Mouse (Mus musculus) adrenal gland, adult 18-20 months (tissue): ENCODE measurements at regions not wholly inside any gene's neighbourhood (a gene's known extent, or its start where the extent isn't known, plus 50 kb on each side); places are given as distances from the start of the nearest gene placed in this dataset.

Source experiments
- DNase-seq, 2 experiments: peaks; one replicate each; pipeline ENCODE4 v3.0.0; 2021 to 2022; ENCODE audit warnings: low spot score in 2 of 2

DNA sequence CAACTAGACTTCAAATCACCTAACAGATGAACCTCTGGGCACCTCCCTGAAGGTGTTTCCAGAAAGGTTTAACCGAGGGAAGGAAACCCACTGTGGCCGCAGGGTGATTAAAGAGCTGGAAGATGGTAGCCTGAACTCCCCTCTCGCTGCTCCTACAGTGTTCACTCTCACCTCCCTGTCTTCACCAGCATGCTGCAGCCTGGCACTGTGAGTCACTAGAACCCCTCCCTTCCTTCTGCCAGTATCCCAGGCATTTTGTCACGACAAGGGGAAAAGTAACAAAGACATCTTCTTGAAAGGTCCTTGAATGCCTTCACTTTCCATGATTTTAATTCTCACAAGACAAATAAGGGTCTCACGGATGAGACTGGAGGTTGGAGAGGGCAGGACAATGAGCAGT is 471.1 kb downstream of the Nuf2 start:
- no peak for DNase-seq

- DNase-seq = no peak
These were observed 479.4 kb downstream of the Nuf2 start for GRCm38 (mm10) chr1:169051863-169052257.

- no peak for DNase-seq
These were observed 480.0 kb downstream of the Nuf2 start for GRCm38 (mm10) chr1:169051085-169051862.

DNA sequence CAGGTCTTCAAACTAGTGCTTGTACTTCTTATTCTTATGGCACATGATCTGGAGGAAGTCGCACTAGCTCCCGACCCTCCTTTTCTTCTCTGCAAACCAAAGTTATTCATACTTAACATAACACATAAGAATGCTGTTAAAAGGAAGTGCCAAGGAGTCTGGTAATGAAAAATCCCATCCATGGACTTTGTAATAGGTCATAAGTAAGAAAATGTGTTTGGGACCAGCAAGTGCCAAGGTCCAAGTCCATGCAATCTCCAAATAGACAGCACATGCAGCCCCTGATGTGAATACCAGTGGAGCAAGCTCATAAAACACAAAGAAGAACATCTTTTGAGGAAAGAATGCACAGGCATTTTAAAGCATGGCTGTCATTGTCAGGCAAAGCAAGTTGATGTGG is 481.4 kb downstream of the Nuf2 start:
- no peak for DNase-seq

- DNase-seq = peak in 1 of 2 experiments; percentile 10
These were observed 484.3 kb downstream of the Nuf2 start for GRCm38 (mm10) chr1:169046791-169047525.

- DNase-seq = no peak
These were observed 497.7 kb downstream of the Nuf2 start for GRCm38 (mm10) chr1:169033517-169033916.

- no peak for DNase-seq
These were observed 499.3 kb downstream of the Nuf2 start for GRCm38 (mm10) chr1:169031849-169032542.

DNA sequence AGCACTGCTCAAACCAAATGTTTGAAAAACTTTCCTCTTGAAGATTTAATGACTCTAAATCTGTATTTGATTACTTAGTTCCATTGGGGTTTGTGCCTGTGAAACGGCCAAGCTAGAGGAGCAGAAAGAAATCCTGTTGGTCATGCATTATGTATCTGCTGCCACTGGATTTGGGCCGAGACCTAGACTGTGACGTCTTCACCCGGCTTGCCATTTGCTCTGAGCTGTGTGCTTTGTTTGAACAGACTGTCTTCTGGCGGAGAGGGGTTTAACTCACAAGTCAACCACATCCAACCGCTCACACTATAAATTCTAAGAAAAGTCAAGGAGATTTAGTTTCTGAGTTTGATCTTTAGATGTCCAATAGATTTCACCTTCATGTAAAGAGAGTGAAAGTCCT is 503.6 kb downstream of the Nuf2 start:
- no peak for DNase-seq

- no peak for DNase-seq
These were observed 504.0 kb downstream of the Nuf2 start for GRCm38 (mm10) chr1:169027241-169027640.

GRCm38 (mm10) chr1:169024531-169024930 is 506.7 kb downstream of the Nuf2 start:
- DNase-seq = no peak

DNA sequence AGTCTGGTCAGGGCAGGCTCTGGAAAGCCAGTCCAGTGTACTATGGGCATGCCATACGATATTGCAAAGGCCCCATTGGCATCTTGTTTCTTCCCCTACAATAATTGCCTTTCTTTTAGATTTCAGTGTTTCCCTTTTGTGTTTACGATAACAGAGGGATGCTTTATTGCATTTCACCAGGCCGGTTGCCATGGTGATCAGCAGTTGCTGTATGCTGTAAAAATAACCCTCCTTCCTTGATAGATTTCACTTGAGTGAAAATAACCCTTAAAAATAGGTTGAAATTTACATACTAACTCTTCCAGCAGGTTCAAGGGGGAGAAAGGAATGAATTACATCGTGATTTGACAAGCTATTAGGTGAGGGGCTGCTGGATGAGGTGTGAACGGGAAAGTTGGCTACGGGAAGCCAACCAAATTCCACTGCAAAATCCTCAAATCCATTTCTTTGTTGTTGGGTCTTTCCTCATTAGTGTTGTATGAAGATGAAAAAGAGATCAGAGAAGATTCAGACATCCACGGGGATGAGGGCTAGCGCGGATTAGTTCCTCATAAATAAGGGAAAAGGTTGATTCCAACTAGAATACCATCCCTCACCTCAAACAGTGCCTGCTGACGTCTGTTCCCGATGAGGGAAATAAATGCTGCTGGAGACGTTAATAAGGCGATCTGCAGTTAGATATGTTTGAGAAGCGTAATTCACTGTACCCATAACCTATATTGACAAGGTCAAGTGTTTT is 539.6 kb downstream of the Nuf2 start:
- no peak for DNase-seq

DNA sequence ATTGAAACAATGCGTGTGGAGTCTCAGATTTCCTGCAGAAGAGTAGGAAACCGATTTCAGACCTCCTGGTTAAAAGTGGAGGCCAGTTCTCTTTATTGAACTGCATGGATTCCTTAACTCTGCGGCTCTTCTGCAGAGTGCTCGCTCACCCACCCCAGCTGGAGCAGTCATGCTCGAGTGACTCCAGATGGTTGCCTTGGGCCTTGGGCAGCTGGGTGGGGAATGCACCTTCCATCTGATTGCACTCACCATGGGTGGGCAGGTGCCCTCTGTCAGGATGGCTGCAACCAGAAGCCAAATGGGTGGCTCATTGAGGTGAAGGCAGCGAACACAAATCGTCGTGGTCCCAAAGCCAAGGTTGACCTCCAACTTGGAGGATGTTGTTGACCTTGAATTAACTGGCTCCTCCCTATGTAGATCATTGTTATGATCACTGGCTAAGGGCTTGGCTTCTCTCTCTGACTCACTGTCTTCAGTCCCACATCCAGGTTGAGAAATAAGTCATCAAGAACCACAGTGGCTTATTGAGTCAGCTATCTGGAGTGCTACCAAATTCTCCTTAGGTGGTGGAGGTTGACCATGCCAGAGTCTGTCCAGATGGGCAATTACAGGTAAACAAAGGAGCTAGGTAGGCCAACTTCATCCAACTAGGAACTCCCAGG is 543.1 kb upstream of the Pbx1 start:
- DNase-seq = no peak

GRCm38 (mm10) chr1:168969402-168969801 is 537.3 kb upstream of the Pbx1 start:
- DNase-seq = no peak

DNA sequence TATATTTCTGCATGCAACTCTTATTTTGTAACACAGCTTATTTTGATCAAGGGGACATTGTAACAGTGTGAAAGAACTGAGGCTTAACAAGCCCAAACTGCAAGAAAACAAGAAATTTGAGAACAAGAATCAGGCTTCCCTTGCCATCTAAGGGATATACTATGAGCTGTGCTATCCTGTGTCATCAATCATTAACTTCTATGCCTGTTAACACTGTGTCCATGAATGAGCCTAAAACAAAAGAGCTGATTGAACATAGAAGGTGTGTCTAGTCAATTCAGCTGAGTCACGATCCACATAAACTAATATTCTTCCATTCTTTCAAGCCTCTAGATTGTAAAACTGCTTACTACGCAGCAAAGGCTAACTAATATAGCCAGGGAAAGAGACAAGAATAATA is 535.3 kb upstream of the Pbx1 start:
- DNase-seq = no peak

GRCm38 (mm10) chr1:168964467-168964904 is 532.4 kb upstream of the Pbx1 start:
- DNase-seq = no peak

- no peak for DNase-seq
These were observed 518.9 kb upstream of the Pbx1 start for GRCm38 (mm10) chr1:168950947-168951346.

- DNase-seq = no peak
These were observed 492.2 kb upstream of the Pbx1 start for GRCm38 (mm10) chr1:168924100-168924815.

DNA sequence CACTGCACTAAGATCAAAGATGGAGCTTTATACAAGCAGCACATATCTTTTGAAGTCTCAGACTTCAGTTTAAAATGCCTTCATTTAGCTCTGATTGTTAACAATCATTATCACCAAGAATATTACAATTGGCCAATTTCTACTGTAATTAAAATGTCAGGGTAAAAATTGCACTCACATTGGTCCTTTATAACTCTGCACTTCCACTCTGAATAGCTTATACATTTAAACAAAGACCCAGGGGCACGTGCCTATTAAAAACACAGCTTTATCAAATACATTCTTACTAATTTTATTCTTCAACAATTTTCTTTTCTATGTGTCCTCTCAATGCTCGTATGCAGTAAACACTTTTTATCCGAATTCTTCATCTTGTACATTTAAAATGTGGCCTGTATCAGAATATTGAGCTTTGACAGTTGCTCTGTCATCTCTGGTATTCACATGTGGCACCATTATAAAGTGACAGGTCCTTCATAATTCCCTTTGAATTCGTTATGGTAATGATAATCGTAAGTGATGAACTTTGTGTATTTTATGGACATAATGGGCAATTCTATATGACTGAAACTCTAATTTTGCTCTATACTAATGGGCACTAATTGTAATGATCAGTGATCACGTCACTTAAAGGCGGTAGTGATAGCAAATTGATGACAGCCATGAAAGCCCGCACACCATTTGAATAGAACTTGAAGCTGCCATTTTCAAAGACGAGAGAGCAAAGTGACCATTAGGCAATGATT is 486.4 kb upstream of the Pbx1 start:
- DNase-seq = no peak

- DNase-seq = no peak
These were observed 476.7 kb upstream of the Pbx1 start for GRCm38 (mm10) chr1:168908684-168909175.
